Mouse (Mus musculus) megakaryocyte progenitor cell, adult 5-6 weeks (primary cell): ENCODE results near the gene Itga3. TPM values are rescaled to one million over a fixed set of nuclear protein-coding genes. Genes with fewer than 3 reads are reported as not detected.

Experiments used
- ATAC-seq: replicated peaks from 2 replicates; pipeline ENCODE4 v1.8.0; 2016; ENCODE audit warnings: mild to moderate bottlenecking, moderate TSS enrichment, inconsistent platforms; ENCODE audit not compliant: poor library complexity
- total RNA-seq, 2 experiments: library from RNA; stranded (forward) in 1 of 2; stranded (reverse) in 1 of 2; fragments of 157-497, 149-512 nt in 1 of 2; fragments of 200-1000 nt in 1 of 2; gene quantifications; 2 replicates each; pipeline versions ENCODE4 v1.2.3 to v1.2.4; 2015 to 2017

Itga3 gene
- total RNA-seq, 2 experiments from 2014 or later = not detected

DNA sequence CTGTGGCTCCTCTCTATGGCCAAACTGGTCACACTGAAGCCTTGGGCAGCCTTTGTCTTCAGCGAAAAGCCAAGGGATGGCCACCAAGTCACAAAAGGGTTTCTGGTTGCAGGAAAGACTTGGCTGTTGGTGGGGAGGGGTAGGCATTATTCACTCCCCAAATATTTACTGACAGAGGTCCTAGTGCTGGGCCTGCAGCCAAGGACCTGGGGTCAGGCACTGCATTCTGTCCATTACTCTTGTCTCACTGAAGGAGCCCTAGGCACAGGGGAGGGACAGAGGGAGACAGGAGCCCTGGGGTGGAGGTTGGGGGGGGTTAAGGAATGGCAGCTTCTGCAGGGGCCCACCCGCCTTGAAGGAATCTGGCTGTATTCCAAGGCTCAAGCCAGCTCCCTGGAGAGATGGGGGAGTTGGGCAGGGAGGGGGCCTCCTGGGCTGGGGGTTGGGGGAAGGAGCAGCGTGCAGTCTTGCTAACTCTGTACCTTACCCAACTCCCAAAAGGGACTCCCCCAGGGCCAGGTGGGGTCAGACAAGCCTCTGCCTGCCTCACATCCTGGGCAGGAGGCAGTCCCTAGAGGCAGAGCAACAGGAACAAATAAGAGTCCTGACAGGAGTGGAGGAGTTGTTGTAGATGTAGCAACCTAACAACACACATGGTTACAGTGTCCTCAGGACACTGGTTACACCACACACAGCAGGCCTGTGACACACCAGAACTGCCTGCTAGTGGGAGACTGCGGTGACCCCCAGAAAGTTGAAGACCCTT is 20.2 kb upstream of the Itga3 start:
- no peak for ATAC-seq

DNA sequence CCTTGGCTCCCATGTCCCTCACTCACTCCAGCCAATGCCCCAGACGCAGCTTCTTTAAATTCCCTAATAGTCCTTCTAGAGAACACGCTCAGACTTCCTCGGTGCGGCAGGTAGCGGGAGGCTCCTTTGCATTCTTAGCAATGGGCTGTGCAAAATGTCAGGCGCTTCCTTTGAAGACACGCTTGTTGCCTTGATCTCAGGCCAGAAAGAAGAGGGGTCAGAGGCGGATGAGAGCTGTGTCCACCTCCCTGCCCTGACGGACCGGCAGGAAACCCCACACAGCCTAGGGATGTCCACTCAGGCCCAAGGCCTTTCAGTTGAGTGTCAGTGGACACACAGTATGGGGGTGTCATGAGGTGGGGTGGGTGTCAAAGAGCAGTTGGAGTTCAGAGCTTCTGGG is 19.0 kb upstream of the Itga3 start:
- ATAC-seq = no peak

- ATAC-seq = no peak
Measured at GRCm38 (mm10) chr11:95093077-95093476, 16.5 kb upstream of the Itga3 start.

- no peak for ATAC-seq
Measured at GRCm38 (mm10) chr11:95088857-95089779, 12.5 kb upstream of the Itga3 start.

DNA sequence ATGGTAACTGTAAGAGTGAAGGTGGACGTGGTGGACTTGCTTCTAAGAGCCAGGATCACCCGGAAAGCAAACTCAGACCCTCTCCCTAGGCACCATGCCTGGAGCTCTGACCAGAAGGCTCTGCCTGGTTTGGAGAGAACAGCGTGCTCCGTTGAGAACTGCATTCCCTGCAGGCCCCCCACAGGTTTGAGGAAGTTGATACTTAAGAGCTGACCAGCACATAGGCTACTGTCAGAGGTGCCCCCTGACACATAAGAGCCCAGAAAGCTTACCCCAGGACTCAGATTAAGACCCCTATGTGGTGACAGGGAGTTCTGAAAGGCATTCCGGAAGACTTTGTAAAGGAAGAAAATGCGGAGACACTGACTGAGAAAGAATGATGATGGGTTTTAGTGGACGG is 11.7 kb upstream of the Itga3 start:
- no peak for ATAC-seq

DNA sequence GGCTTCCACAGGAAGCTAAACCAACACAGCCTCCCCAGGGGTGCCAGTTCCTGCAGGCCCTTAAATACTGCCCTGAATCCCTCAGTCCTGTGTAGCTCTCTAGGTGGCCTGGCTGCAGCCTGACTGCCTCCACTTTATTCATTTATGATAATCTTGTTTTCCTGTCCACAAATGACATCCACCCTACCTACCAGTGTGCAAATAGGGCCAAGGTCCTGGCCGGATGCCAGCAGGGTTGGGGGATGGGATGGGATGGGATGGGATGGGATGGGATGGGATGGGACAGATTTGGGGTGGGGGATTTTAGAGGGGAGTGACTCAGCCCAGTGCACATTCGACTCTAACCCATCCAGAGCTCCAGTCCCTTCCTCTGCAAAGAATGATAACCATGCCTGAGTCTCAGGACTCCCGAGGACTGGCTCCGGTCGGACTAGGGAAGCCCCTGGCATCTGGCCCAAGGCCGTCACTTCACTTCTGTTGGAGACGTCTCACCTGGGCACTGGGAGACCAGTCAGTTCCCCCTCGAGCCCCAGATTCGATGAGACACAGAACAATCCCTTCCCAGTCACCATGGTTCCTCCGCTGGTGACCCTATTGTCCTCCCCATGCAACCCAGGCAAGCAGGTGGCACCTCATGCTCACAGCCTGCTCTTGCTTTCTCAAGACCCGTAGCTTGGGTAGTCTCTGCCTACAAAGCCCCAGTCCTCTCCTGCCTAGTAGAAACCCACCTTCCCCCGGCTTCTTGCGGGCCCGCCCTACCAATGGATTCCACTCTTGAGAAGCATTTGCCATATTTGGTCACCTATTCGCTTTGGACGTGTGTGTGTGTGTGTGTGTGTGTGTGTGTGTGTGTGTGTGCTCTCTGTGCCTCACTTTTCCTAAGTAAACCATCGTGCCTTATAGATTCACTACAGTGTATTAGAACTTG is 11.0 kb upstream of the Itga3 start:
- ATAC-seq = no peak

DNA sequence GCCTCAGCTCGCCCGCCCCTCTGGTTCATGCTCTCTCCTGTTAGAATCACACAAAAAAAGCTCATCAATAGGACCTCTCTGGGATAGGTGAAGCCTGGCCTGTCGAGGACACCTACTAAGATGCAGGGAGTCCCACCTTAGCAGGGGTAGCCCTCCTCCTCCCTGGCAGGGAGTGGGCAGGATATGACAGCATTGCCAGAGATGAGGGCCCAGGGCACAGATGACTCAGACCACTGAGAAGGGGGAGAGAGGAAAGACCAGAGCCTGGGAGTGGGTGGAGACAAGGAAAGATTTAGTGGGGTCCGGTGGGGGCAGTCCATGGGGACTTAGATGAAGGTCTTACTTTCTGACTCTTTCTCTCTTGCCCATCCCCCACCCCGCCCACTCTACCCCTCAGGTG is 9.6 kb upstream of the Itga3 start:
- ATAC-seq = no peak

- no peak for ATAC-seq
Measured at GRCm38 (mm10) chr11:95085710-95086109, 9.1 kb upstream of the Itga3 start.

- no peak for ATAC-seq
Measured at GRCm38 (mm10) chr11:95084811-95085382, 8.3 kb upstream of the Itga3 start.

- ATAC-seq = no peak
Measured at GRCm38 (mm10) chr11:95084175-95084574, 7.6 kb upstream of the Itga3 start.

DNA sequence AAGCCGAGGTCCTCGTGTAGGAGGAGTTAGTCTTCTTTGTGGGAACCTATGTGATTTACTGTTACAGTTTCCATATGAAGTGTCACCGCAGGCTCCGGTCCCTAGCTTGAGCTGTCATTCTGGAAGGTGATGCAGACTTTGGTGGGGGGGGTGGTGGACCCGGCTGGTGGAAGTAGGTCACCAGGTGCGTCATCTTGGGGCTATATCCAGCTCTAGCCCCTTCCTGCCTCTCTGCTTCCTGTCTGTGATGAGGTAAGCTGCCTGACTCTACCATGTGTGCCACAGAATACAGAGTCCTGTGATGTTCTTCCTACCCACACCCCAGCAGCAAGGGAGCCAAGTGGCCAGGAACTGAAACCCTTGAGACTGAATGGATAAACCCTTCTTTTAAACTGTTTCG is 6.3 kb upstream of the Itga3 start:
- ATAC-seq = no peak

GRCm38 (mm10) chr11:95080783-95081182 is 4.2 kb upstream of the Itga3 start:
- no peak for ATAC-seq

DNA sequence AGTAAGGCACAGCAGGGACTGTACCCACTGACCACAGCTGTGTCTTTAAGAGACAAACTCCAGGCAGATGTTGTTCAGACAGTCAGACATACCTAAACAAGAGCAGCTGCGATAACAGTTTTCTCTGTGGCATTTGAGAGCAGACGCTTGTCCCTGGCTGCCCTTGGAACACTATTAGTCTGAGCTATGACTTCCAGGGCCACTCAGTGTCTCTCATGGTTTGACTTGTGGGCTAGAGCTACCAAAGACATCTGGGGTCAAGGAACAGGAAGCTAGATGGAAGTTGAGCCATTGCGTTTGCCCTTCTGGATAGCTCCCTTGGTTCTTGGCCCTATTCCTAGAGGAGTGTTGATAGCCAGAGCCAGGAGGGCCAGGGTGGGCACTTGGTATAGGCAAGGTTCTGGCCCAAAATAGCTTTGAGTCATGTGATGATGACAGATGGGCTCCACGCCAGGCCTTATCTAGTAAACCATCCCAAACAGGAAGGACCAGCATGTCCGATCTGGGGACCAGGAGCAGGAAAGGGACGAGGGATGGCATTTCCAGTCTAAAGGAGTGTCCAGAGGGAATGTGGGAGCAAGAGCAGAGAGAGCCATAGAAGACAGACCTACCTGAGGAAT is 2.8 kb upstream of the Itga3 start:
- ATAC-seq = no peak

GRCm38 (mm10) chr11:95077956-95078355 is 1.4 kb upstream of the Itga3 start:
- ATAC-seq = peak; percentile 36; the same call in 1 of the 2 replicates

- ATAC-seq = peak; percentile 47; the same call in 1 of the 2 replicates
Measured at GRCm38 (mm10) chr11:95076041-95076535, 513 bp downstream of the Itga3 start.

- no peak for ATAC-seq
Measured at GRCm38 (mm10) chr11:95075197-95076040, 1.2 kb downstream of the Itga3 start.

GRCm38 (mm10) chr11:95074694-95075093 is 1.9 kb downstream of the Itga3 start:
- ATAC-seq = no peak

DNA sequence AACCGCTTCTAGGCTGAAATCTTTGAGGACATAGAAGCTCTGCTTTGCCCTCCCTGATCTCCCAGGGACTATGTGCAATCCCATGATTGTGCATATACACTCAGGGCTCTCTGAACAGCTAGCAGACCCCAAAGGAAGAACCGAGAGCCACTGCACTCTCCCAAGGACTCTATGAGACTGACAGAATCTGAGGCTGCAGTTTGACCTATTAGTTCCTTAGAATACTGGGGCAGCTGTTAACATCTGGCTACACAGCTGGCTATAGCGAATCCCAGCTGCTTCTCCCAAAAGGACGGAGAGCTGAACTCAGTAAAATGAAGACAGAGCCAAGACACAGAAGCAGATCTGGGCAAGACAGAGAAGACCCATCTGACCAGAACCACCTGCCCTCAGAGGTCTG is 2.8 kb downstream of the Itga3 start:
- no peak for ATAC-seq

- no peak for ATAC-seq
Measured at GRCm38 (mm10) chr11:95072804-95073203, 3.8 kb downstream of the Itga3 start.
